Mouse (Mus musculus) G1E (cell line): ENCODE measurements around the gene Zfp839.

Source experiments
- GATA2 ChIP-seq: IDR thresholded peaks from 2 replicates; pipeline ENCODE4 v1.6.1; 2012; ENCODE audit warnings: low read depth, low read length, inconsistent platforms, borderline replicate concordance
- POLR2AphosphoS5 ChIP-seq: IDR thresholded peaks from 2 replicates; pipeline ENCODE4 v1.6.1; 2012; ENCODE audit warnings: low read depth, low read length, inconsistent platforms; ENCODE audit not compliant: insufficient replicate concordance

DNA sequence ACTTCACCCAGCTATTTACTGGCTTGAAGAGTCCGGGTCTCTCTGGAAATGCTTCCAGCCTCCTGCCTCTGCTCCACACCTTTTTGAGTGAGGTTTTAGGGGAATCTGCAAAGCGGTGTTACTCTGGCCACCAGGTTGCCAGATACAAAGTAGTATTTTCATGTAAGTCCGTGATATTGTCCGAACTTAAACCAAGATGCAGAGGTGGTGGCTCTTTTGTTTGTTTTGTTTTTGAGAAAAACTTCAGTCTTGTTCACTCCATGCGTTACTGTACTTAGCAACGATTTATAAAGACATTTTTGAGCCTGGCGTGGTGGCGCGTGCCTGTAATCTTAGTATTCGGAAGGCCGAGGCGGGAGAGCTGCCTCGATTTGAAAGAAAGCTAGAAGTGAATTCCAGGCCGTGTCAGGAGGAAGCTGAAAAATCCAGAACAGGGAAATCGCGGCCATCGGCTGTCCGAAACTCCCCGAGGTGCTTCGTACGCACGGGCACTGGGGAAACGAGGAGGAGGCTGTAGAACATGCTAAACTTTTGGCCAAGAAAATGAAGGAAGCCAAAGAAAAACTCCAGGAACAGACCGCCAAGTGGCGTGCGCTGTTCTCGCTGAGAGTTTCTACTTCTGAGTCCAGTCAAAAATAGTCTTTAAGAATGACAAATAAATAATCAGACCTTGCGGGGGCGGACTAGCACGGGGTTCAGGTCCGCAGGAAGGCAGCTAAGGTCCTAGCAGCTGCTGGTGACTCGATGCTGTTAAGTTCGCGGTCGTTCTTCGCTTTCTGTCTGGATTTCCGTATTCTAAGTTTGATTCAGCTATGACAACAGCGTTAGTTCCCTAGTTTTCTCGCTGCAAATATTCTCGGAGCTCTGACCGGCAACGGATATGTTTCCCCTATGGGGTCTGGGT, 5.6 kb upstream of the Zfp839 start:
- TF ChIP-seq POLR2AphosphoS5 (no peak), GATA2 (no peak)
